Mouse (Mus musculus) heart, embryonic 16.5 days (tissue): ENCODE results near the gene Cd209b. TPM values are rescaled to one million over a fixed set of nuclear protein-coding genes. Genes with fewer than 3 reads are reported as not detected.

ENCODE experiments used
- ATAC-seq: fragments of 200-750 bp; cut with Nextera tagmentation; replicated peaks from 2 replicates; pipeline ENCODE4 v1.8.0; 2017; ENCODE audit warnings: moderate number of reproducible peaks; ENCODE audit not compliant: insufficient read depth, low FRiP score; ENCODE audit errors: extremely low read depth
- H3K27ac ChIP-seq: fragments of 300-500 bp; sonication (generic); 2 replicates; pipeline ENCODE4 v1.5.1; 2014; ENCODE audit warnings: mild to moderate bottlenecking, low read length, control low read depth, moderate library complexity
- H3K27me3 ChIP-seq: fragments of 300-500 bp; sonication (generic); 2 replicates; pipeline ENCODE4 v1.6.1; 2014; ENCODE audit warnings: low read length, mixed read lengths; ENCODE audit not compliant: control insufficient read depth, insufficient read depth
- H3K36me3 ChIP-seq: fragments of 300-500 bp; sonication (generic); 2 replicates; pipeline ENCODE4 v1.6.1; 2014; ENCODE audit not compliant: control insufficient read depth, insufficient read depth
- H3K4me1 ChIP-seq: fragments of 300-500 bp; sonication (generic); 2 replicates; pipeline ENCODE4 v1.6.1; 2014; ENCODE audit warnings: low read length, mixed read lengths; ENCODE audit not compliant: control insufficient read depth, insufficient read depth
- H3K4me2 ChIP-seq: fragments of 300-500 bp; sonication (generic); 2 replicates; pipeline ENCODE4 v1.6.1; 2014; ENCODE audit warnings: low read depth, mild to moderate bottlenecking, control low read depth, low read length
- H3K4me3 ChIP-seq: fragments of 300-500 bp; sonication (generic); 2 replicates; pipeline ENCODE4 v1.5.1; 2014; ENCODE audit warnings: mild to moderate bottlenecking, control low read depth, low read length
- H3K9ac ChIP-seq: fragments of 300-500 bp; sonication (generic); 2 replicates; pipeline ENCODE4 v1.6.1; 2014; ENCODE audit warnings: low read length, control low read depth
- H3K9me3 ChIP-seq: fragments of 300-500 bp; sonication (generic); replicated peaks from 2 replicates; pipeline ENCODE4 v1.6.1; 2016; ENCODE audit warnings: low read length; ENCODE audit not compliant: control insufficient read depth
- WGBS: fragments of 180-500 bp; shearing (Covaris S2); extraction: QIAGEN DNeasy Blood & Tissue Kit; methylation state at CpG from one replicate; pipeline ENCODE4 v1.1.7; 2014; 5-methylcytosine and 5-hydroxymethylcytosine counted together
- polyA plus RNA-seq: library from polyadenylated mRNA; unstranded; fragments of >200 nt; fragmentation: Nextera tagmentation; extraction: Ambion mirVana; gene quantifications from 2 replicates; pipeline ENCODE4 v1.2.1, GENCODE M21; 2015

Gene Cd209b
- polyA plus RNA-seq = not detected in 2 replicates

DNA sequence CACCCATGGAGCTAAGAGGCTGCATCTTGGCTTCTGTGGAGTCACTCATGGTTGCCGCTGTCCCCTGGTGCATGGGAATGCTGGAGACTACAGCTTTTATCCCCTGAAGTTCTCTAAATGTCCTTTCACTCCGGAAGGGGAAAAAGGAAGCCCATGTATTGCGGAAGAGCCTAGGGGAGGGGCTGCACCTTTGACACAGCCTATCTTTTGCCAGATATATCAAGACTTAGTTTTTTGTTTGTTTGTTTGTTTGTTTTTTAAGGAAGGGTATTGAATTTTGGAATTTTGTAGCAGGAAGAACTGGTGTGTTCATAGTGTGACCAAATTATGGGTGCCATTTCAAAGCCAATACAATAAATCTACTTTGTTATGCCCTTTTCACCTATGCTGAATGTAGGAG, at the start of gene Cd209b:
Gene Cd209b, minus strand, starts transcription at position 101 of the 400 bp plus-strand sequence.
- no peaks in the 10 kb centered on the region for H3K9me3 ChIP-seq
- no peak for ATAC-seq
- H3K9ac ChIP-seq = no peak within 1 kb of the TSS
- H3K4me2 ChIP-seq = no peak within 1 kb of the TSS
- WGBS = 88% methylated on average over 3 of the region's 3 CpGs
- H3K27me3 ChIP-seq = no peaks in the 10 kb centered on the region
- no peak within 1 kb of the TSS for H3K4me3 ChIP-seq
- no peaks in the 10 kb centered on the region for H3K36me3 ChIP-seq
- H3K27ac ChIP-seq = no peak within 1 kb of the TSS
- no peaks in the 10 kb centered on the region for H3K4me1 ChIP-seq

DNA sequence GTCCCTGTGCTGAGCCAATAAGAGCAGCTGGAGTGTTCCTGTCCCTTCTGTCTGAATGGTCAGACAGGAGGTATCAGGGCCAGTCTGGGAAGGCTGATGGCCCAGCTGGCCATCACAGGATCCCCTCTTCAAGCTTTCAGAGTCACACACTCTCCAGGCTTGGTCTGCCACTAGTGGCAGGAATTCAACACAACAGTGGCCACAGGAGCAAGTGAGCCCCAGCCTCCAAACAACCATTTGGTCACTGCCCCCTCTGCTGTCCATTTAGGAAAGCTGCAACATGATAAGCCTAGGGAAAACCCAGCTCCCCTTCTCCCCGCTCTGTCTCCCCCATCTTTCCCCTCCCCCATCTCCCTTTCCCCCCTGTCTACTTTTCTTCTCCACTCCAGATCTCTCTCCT, 29.4 kb upstream of the Cd209b start:
- no peak overlapping the region for H3K4me2 ChIP-seq
- no peaks in the 10 kb centered on the region for H3K4me1 ChIP-seq
- H3K9ac ChIP-seq = no peak overlapping the region
- no peak for ATAC-seq
- peaks cover 4% of the 10 kb centered on the region; the same call in 1 of the 2 replicates for H3K9me3 ChIP-seq
- no peak overlapping the region for H3K27ac ChIP-seq
- no peak overlapping the region for H3K4me3 ChIP-seq
- no peaks in the 10 kb centered on the region for H3K27me3 ChIP-seq
- WGBS = 83% methylated on average over 1 of the region's 1 CpGs
- no peaks in the 10 kb centered on the region for H3K36me3 ChIP-seq

DNA sequence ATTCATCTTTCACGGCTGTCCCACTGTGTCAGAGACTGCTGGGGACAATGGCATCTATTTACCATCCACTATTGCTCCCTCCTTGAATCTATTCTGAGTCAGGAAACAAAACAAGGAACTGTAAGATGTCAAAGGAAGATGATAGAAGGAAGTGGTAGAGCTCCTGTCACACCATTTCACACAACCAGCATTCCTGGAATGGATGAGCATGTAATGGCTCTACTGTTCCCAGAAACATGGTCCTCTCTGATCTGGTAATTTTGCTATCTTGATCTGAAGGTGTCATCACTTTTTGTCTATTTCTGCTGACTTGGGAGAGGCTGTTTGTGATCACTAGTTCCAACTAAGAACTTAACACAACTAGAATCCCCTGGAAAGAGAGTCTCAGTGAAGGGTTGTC, 28.0 kb upstream of the Cd209b start, which contains the start of gene Cd209c:
Gene Cd209c, minus strand, starts transcription at position 101 of the 400 bp plus-strand sequence.
- no peak within 1 kb of the TSS for H3K27ac ChIP-seq
- peaks cover 4% of the 10 kb centered on the region; the same call in 1 of the 2 replicates for H3K9me3 ChIP-seq
- no peaks in the 10 kb centered on the region for H3K36me3 ChIP-seq
- no peaks in the 10 kb centered on the region for H3K4me1 ChIP-seq
- ATAC-seq = no peak
- WGBS = 80% methylated on average over 1 of the region's 1 CpGs
- H3K9ac ChIP-seq = no peak within 1 kb of the TSS
- H3K27me3 ChIP-seq = no peaks in the 10 kb centered on the region
- no peak within 1 kb of the TSS for H3K4me2 ChIP-seq
- H3K4me3 ChIP-seq = no peak within 1 kb of the TSS

DNA sequence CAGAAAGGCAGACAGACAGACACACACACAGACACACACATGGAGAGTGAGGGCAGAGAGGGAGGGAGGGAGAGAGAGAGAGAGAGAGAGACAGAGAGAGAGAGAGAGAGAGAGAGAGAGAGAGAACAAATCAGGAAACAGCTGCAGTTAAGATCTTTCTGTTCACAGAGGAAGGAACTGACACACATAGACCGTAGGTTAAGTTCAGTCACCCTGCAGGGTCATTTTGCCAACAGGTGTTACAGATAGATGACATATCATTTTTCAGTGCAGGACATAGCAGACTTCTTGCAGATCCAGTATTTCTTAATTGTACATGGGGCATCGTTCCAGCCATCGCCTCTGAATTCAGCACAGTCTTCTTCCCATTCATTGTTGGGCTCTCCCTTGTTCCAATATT, 13.4 kb upstream of the Cd209b start:
- H3K9ac ChIP-seq = no peak overlapping the region

DNA sequence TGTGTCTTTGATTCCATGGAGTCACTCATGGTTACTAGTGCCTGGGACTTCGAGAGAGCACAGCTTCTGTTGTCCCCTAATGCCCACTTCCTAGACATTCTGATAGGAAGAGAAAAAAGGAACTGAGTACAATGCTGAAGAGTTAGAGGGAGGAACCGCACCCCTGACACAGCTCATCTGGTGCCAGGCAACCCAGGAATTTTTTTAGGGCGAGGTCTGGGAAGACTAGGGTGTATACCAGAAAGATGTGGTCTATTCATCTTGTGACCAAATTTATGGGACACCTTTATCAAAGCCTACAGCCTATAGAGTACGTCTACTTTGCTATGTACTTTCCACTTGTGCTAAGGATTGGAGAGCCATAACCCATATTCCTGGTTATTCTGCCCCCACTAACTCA, 48.2 kb downstream of the Cd209b start, which contains the start of gene Cd209d:
Gene Cd209d, minus strand, starts transcription at position 101 of the 400 bp plus-strand sequence.
- WGBS = 61% methylated on average over 4 of the region's 4 CpGs
- H3K36me3 ChIP-seq = no peaks in the 10 kb centered on the region
- peaks cover 4% of the 10 kb centered on the region for H3K9me3 ChIP-seq
- no peak within 1 kb of the TSS for H3K9ac ChIP-seq
- H3K27me3 ChIP-seq = no peaks in the 10 kb centered on the region
- H3K4me3 ChIP-seq = no peak within 1 kb of the TSS
- no peak within 1 kb of the TSS for H3K27ac ChIP-seq
- no peak for ATAC-seq
- H3K4me1 ChIP-seq = no peaks in the 10 kb centered on the region
- H3K4me2 ChIP-seq = no peak within 1 kb of the TSS

More for the DNA sequence above, 13.4 kb upstream of the Cd209b start:
- peaks cover 7% of the 10 kb centered on the region; the same call in 1 of the 2 replicates for H3K9me3 ChIP-seq
- 80% methylated on average over 3 of the region's 3 CpGs for WGBS
- H3K4me3 ChIP-seq = no peak overlapping the region
- H3K27ac ChIP-seq = no peak overlapping the region
- H3K4me1 ChIP-seq = no peaks in the 10 kb centered on the region
- no peaks in the 10 kb centered on the region for H3K27me3 ChIP-seq
- H3K4me2 ChIP-seq = no peak overlapping the region
- no peaks in the 10 kb centered on the region for H3K36me3 ChIP-seq
- ATAC-seq = no peak

DNA sequence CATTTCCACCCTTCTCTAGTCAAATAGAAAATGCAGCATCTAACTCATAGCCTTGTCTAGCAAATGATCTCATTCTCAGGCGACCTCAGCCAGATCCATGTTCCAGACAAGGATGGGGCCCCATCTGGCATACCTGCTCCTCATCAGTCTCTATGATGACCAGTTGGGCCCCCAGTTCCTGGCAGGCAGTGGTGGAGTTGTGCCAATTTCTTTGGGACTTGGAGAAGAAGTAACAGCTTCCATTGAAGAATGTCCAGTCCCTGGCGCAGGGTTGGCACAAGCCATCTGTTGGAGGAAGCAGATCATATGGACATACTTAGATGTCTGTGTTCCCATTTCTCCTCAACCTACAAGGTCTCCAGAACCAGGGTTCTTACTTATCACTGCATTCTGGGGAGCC, 50.5 kb downstream of the Cd209b start:
- Histone ChIP-seq H3K4me2 (no peak overlapping the region), H3K4me1 (no peaks in the 10 kb centered on the region), H3K27ac (no peak overlapping the region), H3K27me3 (no peaks in the 10 kb centered on the region), H3K4me3 (no peak overlapping the region), H3K36me3 (no peaks in the 10 kb centered on the region), H3K9ac (no peak overlapping the region), H3K9me3 (peaks cover 4% of the 10 kb centered on the region)
- 78% methylated on average over 2 of the region's 2 CpGs for WGBS
- no peak for ATAC-seq

Other genes starting within 250 kb of the Cd209b start
- gene Fcer2a, start 232.7 kb downstream of the Cd209b start, polyA plus RNA-seq = 0.14 and 0.16 TPM in 2 replicates
- gene Clec4g, start 206.2 kb downstream of the Cd209b start, polyA plus RNA-seq = 2.0 and 2.6 TPM in 2 replicates
- 0.19 and 0.28 TPM in 2 replicates for gene Cd209a, start 177.9 kb downstream of the Cd209b start, polyA plus RNA-seq
- gene Cd209e, start 72.5 kb downstream of the Cd209b start, polyA plus RNA-seq = 0.16 and 0.39 TPM in 2 replicates
- gene Cd209d, start 48.3 kb downstream of the Cd209b start, polyA plus RNA-seq = not detected in 2 replicates
- 0.21 and 0.38 TPM in 2 replicates for gene Cd209c, start 27.9 kb upstream of the Cd209b start, polyA plus RNA-seq
- gene Cd209f, start 179.0 kb upstream of the Cd209b start, polyA plus RNA-seq = 0.12 TPM in 1 of 2 replicates, not detected in the other
- gene Cd209g, start 207.3 kb upstream of the Cd209b start, polyA plus RNA-seq = not detected in 2 replicates
- 15.0 and 16.7 TPM in 2 replicates for gene Evi5l, start 239.7 kb upstream of the Cd209b start, polyA plus RNA-seq